Mouse (Mus musculus) megakaryocyte progenitor cell, adult 5-6 weeks (primary cell): ENCODE data around the gene Tnfsf9. TPM values are rescaled to one million over a fixed set of nuclear protein-coding genes. Genes with fewer than 3 reads are reported as not detected.

Experiments
- ATAC-seq: replicated peaks from 2 replicates; pipeline ENCODE4 v1.8.0; 2016; ENCODE audit warnings: mild to moderate bottlenecking, moderate TSS enrichment, inconsistent platforms; ENCODE audit not compliant: poor library complexity
- total RNA-seq, 2 experiments: library from RNA; stranded (forward) in 1 of 2; stranded (reverse) in 1 of 2; fragments of 157-497, 149-512 nt in 1 of 2; fragments of 200-1000 nt in 1 of 2; gene quantifications; 2 replicates each; pipeline versions ENCODE4 v1.2.3 to v1.2.4; 2015 to 2017

Tnfsf9 gene
- total RNA-seq, 2 experiments from 2014 or later, result 0.29 to 1.2 TPM

- peak; percentile 41 for ATAC-seq
Observed at GRCm38 (mm10) chr17:57094222-57094621, 10.9 kb upstream of the Tnfsf9 start.

DNA sequence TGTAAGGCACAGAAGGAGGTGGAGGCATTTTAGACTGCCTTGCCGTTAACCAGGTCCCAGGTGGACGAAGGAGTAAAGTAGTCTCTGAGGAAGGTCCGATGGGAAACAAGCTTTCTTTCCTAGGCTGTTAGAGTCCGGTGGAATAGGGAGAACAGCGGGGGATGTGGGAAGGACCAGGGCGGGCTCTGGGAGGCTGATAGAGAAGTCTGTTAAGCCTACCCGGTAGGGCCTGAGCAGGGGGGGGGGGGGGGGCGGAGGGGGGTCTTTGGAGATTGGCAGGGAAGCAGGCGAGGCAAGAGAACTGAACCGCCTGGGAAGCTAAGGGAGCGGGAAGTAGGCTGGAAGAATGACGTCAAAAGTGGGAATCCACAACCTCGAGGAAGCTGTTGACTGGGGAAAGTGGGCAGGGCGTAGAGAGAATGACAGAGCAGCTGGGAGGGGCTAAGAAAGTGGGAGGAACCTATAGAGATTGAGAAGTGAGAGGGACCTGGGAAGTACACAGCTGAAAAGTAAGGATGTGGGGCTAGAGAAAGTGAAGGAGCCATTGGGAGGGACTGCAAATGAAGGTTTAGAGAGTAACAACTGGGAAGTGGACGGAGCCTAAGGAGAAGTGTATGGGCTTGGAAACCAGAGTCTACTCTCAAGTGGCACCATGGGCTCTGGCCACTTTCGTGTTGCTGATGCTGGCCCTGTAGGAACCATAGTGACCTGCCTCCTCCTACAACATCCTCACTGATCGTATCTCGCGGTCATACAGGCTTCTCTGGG lies 9.1 kb upstream of the Tnfsf9 start:
- peak; percentile 64 for ATAC-seq

GRCm38 (mm10) chr17:57096623-57096920 lies 8.6 kb upstream of the Tnfsf9 start:
- ATAC-seq, result peak; percentile 67

DNA sequence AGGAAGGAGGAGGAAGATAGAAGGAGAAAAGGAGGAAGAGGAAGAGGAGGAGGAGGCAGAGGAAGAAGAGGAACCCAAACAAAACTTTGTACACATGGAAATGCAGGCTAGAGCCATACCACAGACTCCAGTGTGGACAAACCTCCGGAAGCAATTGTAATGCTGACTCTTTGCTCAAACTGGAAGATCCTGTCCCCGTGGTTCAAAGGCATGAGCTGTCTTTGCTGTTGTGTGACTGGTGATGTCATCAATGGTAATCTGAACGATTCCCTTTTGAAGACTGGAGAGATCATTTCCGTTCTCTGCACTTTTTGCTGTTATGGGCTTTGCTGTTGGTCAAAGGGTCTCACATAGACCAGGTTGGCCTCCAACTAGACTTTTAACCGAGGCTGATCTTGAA lies 6.8 kb upstream of the Tnfsf9 start:
- no peak for ATAC-seq

DNA sequence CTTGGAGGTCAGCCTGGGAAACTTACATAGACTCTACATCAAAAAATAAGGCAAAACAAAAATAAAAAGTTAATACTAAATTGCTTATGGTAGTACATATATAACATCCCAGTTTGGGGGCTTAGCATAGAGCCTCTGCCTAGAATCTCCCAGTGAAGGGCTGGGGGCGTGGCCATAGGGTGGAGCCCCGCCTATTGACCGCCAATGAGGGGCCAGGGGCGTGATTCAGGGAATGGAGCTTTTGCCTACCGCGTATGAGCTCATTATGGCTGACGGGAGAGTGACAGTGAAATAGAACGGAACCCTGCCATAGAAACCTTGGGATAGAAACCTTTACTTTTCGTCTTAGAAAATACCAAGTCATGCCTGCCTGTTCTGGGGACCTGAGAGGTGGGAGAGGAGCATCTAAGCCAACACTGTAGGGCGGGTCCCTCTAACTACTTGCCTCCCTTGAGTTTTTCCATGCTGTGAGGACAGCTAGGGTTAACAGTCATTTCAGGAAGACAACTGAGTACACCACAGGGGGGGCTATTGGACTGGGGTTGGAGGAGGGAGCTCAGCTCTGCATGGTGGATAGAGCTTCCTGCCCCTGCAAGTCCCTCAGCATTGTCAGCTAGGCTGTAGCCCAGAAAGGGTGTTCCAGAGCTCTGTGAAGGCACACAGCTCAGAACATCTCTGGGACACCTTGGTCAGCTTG lies 5.3 kb upstream of the Tnfsf9 start:
- peak; percentile 33 for ATAC-seq

GRCm38 (mm10) chr17:57102276-57102675 lies 2.8 kb upstream of the Tnfsf9 start:
- peak; percentile 32; the same call in 1 of the 2 replicates for ATAC-seq

DNA sequence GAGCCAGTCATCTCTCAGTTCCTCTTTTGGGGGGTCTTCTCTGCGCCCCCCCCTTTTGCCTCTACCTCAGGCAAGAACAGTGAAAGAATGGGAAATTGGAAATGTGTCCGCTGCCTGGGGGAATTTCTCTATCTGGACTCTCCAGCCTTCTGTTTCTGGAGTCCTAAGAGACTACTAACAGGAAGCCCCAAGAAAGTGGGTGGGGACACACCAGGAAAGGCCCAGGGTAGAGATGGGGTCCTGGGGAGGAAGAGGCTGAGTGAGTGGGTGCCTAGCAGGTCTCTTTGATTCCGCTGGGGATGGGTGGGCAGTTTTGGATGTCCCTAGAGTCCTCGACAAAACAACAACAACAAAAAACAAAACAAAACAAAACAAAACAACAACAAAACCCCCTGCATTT lies 629 bp upstream of the Tnfsf9 start:
- no peak for ATAC-seq

GRCm38 (mm10) chr17:57106035-57106368 lies 877 bp downstream of the Tnfsf9 start:
- no peak for ATAC-seq

DNA sequence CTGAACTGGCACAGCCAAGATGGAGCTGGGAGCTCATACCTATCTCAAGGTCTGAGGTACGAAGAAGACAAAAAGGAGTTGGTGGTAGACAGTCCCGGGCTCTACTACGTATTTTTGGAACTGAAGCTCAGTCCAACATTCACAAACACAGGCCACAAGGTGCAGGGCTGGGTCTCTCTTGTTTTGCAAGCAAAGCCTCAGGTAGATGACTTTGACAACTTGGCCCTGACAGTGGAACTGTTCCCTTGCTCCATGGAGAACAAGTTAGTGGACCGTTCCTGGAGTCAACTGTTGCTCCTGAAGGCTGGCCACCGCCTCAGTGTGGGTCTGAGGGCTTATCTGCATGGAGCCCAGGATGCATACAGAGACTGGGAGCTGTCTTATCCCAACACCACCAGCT lies 1.9 kb downstream of the Tnfsf9 start:
- ATAC-seq, result no peak

DNA sequence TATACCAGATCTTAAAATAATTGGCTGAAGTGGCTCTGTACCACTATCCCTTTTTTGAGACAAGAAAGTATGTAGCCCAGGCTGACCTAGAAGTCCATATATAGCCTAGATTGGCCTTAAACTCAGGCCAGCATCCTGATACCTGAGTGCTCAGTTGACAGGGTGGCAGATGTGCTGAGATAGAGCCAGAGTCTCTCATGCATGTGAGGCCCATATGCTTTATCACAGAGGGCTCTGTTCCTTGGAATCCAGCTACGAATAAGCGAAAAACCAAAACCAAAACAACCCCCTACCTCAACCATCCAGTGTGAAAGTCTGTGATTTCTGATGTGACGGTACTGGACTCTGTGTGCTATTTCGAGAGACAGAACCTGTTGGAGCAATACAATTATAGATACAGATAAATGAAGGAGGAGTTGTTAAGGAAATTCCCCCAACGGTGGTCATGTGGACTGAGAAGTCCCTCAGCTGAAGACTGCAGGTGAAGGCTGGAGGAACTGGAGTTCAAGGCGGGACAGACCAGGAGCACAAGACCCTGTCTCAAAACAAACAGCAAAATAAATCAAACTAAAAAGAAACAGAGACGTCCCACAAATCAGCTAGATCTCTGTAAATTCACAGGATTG lies 3.0 kb downstream of the Tnfsf9 start:
- ATAC-seq, result no peak

DNA sequence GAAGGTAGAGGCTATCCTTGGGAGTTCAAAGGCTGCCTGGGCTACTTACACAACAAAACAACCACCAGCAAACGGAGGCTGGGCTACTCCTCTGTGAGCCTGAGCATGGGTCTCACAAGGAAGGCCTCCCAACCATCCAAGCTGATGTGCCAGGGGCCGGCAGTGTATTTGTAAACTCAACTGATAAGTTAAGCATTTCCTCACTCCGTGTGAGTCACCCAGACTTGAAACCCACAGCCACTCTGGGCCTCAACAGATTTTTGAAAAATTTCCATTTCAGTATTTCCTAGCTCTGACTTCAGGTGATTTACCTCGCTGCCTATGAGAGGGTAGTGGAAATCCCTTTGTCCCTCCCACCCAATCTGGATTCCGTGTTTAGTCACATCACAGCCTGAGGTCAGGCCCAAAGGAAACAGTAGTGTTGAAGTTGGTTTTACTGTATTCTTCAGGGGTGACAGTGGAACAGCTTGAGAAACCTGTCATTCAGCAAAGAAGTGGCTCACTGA lies 3.6 kb downstream of the Tnfsf9 start:
- no peak for ATAC-seq

- ATAC-seq, result 0 out of 2 replicates have a peak, but pooled peaks have one; percentile 5
Observed at GRCm38 (mm10) chr17:57110005-57110404, 4.9 kb downstream of the Tnfsf9 start.

DNA sequence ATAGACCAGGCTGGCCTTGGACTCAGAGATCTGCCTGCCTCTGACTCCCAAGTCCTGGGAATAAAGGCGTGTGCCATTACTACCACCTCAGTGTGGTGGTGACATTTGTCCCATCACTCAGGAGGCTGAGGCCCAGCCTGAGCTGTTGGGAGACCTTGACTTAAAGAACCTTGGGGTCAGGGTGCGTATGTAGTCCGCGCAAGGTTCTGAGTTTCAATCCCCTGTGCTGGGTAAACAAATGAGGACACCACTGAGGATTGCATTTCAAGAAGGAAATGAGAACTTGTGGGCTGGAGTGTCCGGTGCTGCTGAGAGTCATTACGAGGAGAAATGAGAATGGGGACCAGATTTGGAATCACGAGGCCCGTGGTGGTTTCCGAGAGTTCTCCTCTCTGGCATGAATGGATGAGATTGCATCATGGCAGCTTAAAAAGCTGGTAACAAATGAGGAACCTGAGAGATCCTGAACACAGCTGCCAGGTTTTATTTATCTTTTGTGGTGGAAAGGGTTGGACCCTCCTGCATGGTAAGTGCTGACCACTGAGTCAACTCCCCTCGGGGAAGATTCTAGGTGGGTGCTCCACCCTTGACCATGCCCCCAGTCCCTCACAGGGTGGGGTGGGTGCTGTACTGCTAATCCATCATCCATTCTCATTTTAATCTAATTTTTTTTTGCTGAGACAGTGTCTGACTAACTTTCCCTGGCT lies 7.8 kb downstream of the Tnfsf9 start:
- ATAC-seq, result peak; percentile 93

DNA sequence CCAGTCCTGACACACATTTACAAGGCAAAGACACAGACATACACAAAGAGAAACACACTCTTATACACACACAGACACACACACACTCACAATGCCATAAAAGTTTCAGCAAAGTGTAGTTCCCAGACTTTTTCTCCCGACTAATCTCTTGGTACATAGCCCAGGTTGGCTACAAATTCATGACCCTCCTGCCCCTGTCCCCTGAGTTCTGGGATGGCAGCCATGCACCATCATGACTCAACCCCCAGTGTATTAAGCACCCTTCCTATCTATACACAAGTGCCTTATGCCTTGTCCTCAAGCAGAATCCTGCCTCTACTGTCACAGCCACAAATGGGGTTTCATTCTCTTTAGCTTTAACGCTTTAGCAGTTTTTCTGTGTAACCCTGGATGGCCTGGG lies 11.7 kb downstream of the Tnfsf9 start:
- no peak for ATAC-seq

DNA sequence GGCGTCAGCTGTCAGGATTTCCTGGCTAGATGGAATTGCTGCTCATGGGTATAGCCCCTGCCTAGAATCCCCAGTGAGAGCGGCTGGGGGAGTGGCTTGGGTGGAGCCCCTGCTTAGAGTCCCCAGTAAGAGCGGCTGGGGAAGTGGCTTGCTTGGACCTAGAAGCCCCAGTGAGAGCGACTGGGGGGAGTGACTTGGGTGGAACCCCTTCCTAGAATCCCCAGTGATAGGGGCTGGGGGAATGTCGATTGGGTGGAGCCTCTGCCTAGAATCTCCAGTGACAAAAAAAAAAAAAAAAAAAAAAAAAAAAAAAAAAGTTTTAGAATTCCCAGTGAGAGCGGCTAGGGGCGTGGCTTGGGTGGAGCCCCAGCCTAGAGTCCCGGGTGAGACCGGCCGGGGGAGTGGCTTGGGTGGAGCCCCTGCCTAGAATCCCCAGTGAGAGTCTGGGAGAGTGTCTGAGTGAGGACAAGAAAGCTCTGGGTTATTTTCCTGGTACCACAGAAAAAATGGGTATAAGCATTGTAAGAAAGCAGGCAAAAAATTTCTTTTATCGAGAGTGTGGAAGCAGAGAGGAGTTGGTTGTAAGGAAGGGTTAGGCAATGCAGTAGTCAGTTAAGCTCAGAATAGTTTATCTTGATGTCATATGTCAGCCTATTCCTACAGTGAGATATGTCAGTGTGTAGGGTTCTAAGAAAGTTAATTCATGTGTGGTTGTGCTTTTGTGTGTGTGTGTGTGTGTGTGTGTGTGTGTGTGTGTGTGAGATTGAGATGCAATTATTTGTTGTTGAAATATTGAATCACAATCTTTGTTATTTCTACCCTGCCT lies 13.6 kb downstream of the Tnfsf9 start:
- peak; percentile 77 for ATAC-seq

DNA sequence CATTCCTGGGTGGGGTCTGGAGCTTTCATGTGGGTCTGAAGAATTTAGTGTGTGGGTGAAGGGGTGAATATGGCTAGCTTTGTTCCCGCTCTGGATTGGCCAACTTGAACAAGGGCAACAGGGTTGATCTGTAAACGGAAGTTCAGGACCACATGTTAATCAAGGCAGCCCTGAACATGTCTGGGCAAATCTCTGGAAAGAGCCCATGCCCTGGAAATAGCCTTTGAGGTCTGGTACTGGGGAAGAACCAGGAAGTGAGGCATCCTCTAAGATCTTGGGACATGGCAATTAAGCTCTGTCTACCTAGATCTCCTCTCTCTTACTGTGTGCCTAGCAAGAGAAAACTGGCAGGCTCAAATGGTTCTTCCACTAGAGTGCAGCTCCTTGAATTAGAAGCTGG lies 16.7 kb downstream of the Tnfsf9 start:
- ATAC-seq, result no peak

DNA sequence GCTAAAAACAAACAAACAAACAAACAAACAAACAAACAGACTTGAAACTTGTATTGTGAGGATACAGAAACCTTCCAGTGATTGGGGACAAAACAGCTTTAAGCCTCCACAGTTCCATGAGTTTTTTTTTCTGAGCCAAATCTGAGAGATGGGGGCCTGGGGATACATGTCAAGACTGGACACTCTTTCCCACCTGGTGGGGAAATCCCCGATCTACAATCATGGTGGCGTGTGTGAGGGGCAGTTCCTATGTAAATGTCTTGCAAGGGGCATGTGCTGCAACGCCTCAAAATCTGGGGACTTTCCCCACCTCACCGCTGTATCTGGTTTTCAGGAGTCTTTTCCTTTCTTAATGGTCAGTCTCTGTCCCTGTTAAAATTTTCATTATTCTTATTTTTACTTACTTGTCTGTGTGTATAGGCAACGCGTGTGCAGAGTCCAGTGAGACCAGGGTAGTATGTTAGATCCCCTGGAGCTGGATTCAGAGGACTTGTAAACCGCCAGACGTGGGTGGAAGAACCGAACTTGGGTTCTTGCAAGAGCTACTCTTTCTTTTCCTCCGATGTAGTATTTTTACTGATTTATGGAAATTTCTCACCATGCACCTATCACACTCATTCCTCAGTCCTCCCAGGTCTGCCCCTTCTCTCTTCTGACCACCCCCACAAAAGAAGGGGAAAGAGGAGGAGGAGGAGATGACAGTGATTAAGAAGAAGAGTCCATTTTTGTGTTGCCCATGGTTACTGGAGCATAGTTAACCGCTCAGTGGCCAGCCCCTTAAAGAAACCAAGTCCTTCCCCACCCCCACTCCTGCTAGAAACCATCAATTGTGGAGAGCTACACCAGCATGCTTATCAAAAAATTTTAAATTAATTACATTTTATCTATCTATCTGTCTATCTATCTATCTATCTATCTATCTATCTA lies 18.3 kb downstream of the Tnfsf9 start:
- no peak for ATAC-seq

GRCm38 (mm10) chr17:57124792-57125191 lies 19.7 kb downstream of the Tnfsf9 start:
- ATAC-seq, result no peak

DNA sequence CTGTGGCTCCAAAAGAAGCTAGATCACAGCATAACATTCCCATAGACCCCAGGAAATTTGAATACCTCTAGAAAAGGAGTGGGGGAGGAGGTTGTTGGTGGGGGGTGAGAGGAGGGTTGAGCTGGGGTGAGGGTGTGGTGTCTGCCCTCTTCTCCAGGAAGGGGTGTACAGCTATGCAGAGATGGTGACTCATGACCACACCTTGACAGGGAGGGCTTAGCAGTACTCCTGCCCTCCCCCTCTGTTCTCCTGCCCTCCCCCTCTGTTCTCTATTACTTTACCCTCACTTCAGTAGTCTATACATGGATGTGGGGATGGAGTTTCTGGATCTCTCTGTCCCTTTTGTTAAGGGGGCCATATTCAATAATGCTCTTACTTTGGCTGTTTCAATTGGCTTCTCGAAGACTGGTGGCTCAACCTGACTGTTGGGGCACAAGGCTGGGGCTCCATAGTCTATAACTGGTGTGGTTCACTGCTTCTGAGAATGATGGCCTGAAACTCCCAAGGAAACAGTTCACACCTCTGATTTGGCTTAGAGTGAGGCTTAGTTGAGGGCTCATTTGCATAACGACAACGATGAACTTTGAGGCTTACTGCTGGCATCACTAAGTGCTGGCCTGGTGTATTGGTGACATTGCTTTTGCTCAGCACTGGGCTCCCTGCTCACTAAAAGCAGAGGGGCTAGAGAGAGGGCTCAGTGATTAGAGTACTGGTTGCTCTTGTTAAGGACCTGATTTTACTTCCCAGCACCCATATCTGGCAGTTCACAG lies 20.9 kb downstream of the Tnfsf9 start:
- ATAC-seq, result 0 out of 2 replicates have a peak, but pooled peaks have one; percentile 33
